ENCODE assay signal across 22 mouse cellular contexts in genomic region chr3:137472145-137472544, GRCm38 (mm10).
A peak's percentile ranks its signal among the peaks of the same experiment; 100 is the strongest.
DNase-seq lines count a peak whose midpoint lies in the region; ATAC-seq and TF ChIP-seq lines count a peak whose summit lies in the region.
"Had no signal": no experiment of that assay in that cellular context is flagged by ENCODE, and none has a peak within 500 bp of the region (broad histone marks: within the 10 kb centered on the region; RNA-seq: fewer than 3 reads in every experiment).

No protein-coding gene starts in this region.

- ATAC-seq in lung, postnatal 0 days = no peak
- peak; percentile 55 for ATAC-seq in midbrain, embryonic 11.5 days (ENCODE audit: low FRiP score)
- no peak for ATAC-seq in midbrain, embryonic 14.5 days (ENCODE audit: low FRiP score, low TSS enrichment)
- peak; percentile 65; the same call in 1 of the 2 replicates for ATAC-seq in midbrain, embryonic 12.5 days (ENCODE audit: low FRiP score, low read depth)
- ATAC-seq in midbrain, embryonic 15.5 days (replicated peaks) = no peak
- ATAC-seq: activated CD4-positive, CD25-positive, alpha-beta regulatory T cell, adult 4 months; CD4-positive, CD25-positive, alpha-beta regulatory T cell, adult 4 months; Patski had no signal

- H3K4me3 ChIP-seq in lung, postnatal 0 days (ENCODE audit: low read depth, low read length) = no peak overlapping the region
- no peak overlapping the region for H3K4me3 ChIP-seq in midbrain, embryonic 11.5 days (ENCODE audit: low read depth, low read length)
- H3K4me3 ChIP-seq in midbrain, embryonic 14.5 days (replicated peaks; ENCODE audit: low read depth, low read length) = no peak overlapping the region
- H3K4me3 ChIP-seq in midbrain, embryonic 12.5 days = no peak overlapping the region
- no peak overlapping the region for H3K4me3 ChIP-seq in midbrain, embryonic 15.5 days
- H3K4me3 ChIP-seq in embryonic fibroblast, embryonic 13.5 days (ENCODE audit: insufficient read depth, low read length) = no peak overlapping the region
- no peak overlapping the region for H3K4me3 ChIP-seq in heart, adult 2 months

- no peak overlapping the region for H3K27ac ChIP-seq in lung, postnatal 0 days (ENCODE audit: low read length)
- H3K27ac ChIP-seq in midbrain, embryonic 11.5 days (ENCODE audit: low read depth, low read length) = no peak overlapping the region
- H3K27ac ChIP-seq in midbrain, embryonic 14.5 days (replicated peaks; ENCODE audit: low read depth, low read length) = no peak overlapping the region
- no peak overlapping the region for H3K27ac ChIP-seq in midbrain, embryonic 12.5 days (replicated peaks)
- no peak overlapping the region for H3K27ac ChIP-seq in midbrain, embryonic 15.5 days
- H3K27ac ChIP-seq in embryonic fibroblast, embryonic 13.5 days (ENCODE audit: insufficient read depth, low read length) = peak overlapping the region; percentile 77
- H3K27ac ChIP-seq in heart, adult 2 months = no peak overlapping the region

- H3K79me2 ChIP-seq in heart, adult 2 months (replicated peaks; ENCODE audit: control insufficient read depth, insufficient read depth, low read length) = no peaks in the 10 kb centered on the region

- no peak overlapping the region for H3K9ac ChIP-seq in lung, postnatal 0 days (replicated peaks; ENCODE audit: low read depth)
- H3K9ac ChIP-seq in midbrain, embryonic 11.5 days (ENCODE audit: low read length) = no peak overlapping the region
- no peak overlapping the region for H3K9ac ChIP-seq in midbrain, embryonic 14.5 days (replicated peaks; ENCODE audit: low read length)
- H3K9ac ChIP-seq in midbrain, embryonic 12.5 days (replicated peaks) = no peak overlapping the region
- no peak overlapping the region for H3K9ac ChIP-seq in midbrain, embryonic 15.5 days
- no peak overlapping the region for H3K9ac ChIP-seq in heart, adult 2 months (ENCODE audit: low read depth, low read length)

- peak; percentile 3 for DNase-seq in lung, postnatal 0 days (ENCODE audit: low spot score)
- DNase-seq in lung, postnatal 14 days = no peak
- DNase-seq in midbrain, embryonic 11.5 days (ENCODE audit: low spot score, missing footprints) = no peak
- DNase-seq in midbrain, embryonic 14.5 days = no peak
- no peak for DNase-seq in heart, adult 2 months
- DNase-seq: adrenal gland, adult 2 months; adrenal gland, adult 8-10 months; adrenal gland, postnatal 10 days; adrenal gland, postnatal 14 days; adrenal gland, postnatal 25 days; adrenal gland, postnatal 36 days; B cell, adult 2 months; cerebellum, adult 11 months; cerebellum, adult 11-12 months had no signal

- H3K4me1 ChIP-seq in lung, postnatal 0 days (ENCODE audit: insufficient read depth, low read depth, low read length) = no peaks in the 10 kb centered on the region
- no peaks in the 10 kb centered on the region; the same call in 1 of the 2 replicates for H3K4me1 ChIP-seq in midbrain, embryonic 11.5 days (ENCODE audit: control insufficient read depth, insufficient read depth, low read length)
- no peaks in the 10 kb centered on the region for H3K4me1 ChIP-seq in midbrain, embryonic 14.5 days (ENCODE audit: control insufficient read depth, insufficient read depth, low read length)
- H3K4me1 ChIP-seq in midbrain, embryonic 12.5 days = no peaks in the 10 kb centered on the region
- H3K4me1 ChIP-seq in midbrain, embryonic 15.5 days = no peaks in the 10 kb centered on the region
- H3K4me1 ChIP-seq in embryonic fibroblast, embryonic 13.5 days (ENCODE audit: control insufficient read depth, insufficient read depth, low read length) = no peaks in the 10 kb centered on the region
- H3K4me1 ChIP-seq in heart, adult 2 months (ENCODE audit: control insufficient read depth, insufficient read depth, low read length) = no peaks in the 10 kb centered on the region

- H3K27me3 ChIP-seq in lung, postnatal 0 days (replicated peaks; ENCODE audit: insufficient read depth, low read length) = no peaks in the 10 kb centered on the region
- H3K27me3 ChIP-seq in midbrain, embryonic 11.5 days (ENCODE audit: control insufficient read depth, insufficient read depth, low read length) = no peaks in the 10 kb centered on the region
- H3K27me3 ChIP-seq in midbrain, embryonic 14.5 days (ENCODE audit: control insufficient read depth, insufficient read depth, low read length) = no peaks in the 10 kb centered on the region
- peaks cover 7% of the 10 kb centered on the region; the same call in 1 of the 2 replicates for H3K27me3 ChIP-seq in midbrain, embryonic 12.5 days
- no peaks in the 10 kb centered on the region for H3K27me3 ChIP-seq in midbrain, embryonic 15.5 days (replicated peaks)
- no peaks in the 10 kb centered on the region for H3K27me3 ChIP-seq in heart, adult 2 months (ENCODE audit: control insufficient read depth, insufficient read depth, low read length)
- H3K27me3 ChIP-seq: CH12.LX, Patski had no signal

- no peak for TF ChIP-seq CTCF in lung, postnatal 0 days (IDR thresholded peaks at IDR 0.05)
- TF ChIP-seq CTCF in embryonic fibroblast, embryonic 13.5 days (IDR thresholded peaks at IDR 0.05; ENCODE audit: borderline replicate concordance, insufficient read depth, low read length) = no peak
- no peak for TF ChIP-seq CTCF in heart, adult 2 months (IDR thresholded peaks at IDR 0.05)

- 92% methylated on average over 1 of the region's 1 CpGs for WGBS in lung, postnatal 0 days
- 47% methylated on average over 1 of the region's 1 CpGs for WGBS in midbrain, embryonic 11.5 days
- WGBS in midbrain, embryonic 14.5 days = 27% methylated on average over 1 of the region's 1 CpGs
- WGBS in midbrain, embryonic 12.5 days = 55% methylated on average over 1 of the region's 1 CpGs
- 57% methylated on average over 1 of the region's 1 CpGs for WGBS in midbrain, embryonic 15.5 days
- 67% methylated on average over 1 of the region's 1 CpGs for WGBS in heart, adult 2 months

- H3K4me2 ChIP-seq in lung, postnatal 0 days (replicated peaks; ENCODE audit: low read depth, low read length) = no peak overlapping the region
- H3K4me2 ChIP-seq in midbrain, embryonic 11.5 days = no peak overlapping the region
- no peak overlapping the region for H3K4me2 ChIP-seq in midbrain, embryonic 14.5 days (ENCODE audit: low read length)
- H3K4me2 ChIP-seq in midbrain, embryonic 12.5 days (replicated peaks) = no peak overlapping the region
- no peak overlapping the region for H3K4me2 ChIP-seq in midbrain, embryonic 15.5 days

- intact Hi-C loops in heart, adult 2 months (cut with DNase I) = no loop called here

- TF ChIP-seq EP300 in lung, postnatal 0 days (IDR thresholded peaks at IDR 0.05) = no peak
- TF ChIP-seq EP300 in heart, adult 2 months (IDR thresholded peaks at IDR 0.05; ENCODE audit: insufficient read depth, low read depth, low read length) = no peak

- H3K36me3 ChIP-seq in lung, postnatal 0 days (ENCODE audit: insufficient read depth, low read length) = no peaks in the 10 kb centered on the region
- no peaks in the 10 kb centered on the region for H3K36me3 ChIP-seq in midbrain, embryonic 11.5 days (ENCODE audit: control insufficient read depth, insufficient read depth, low read length)
- H3K36me3 ChIP-seq in midbrain, embryonic 14.5 days (ENCODE audit: control insufficient read depth, insufficient read depth, low read length) = no peaks in the 10 kb centered on the region
- H3K36me3 ChIP-seq in midbrain, embryonic 12.5 days = no peaks in the 10 kb centered on the region
- H3K36me3 ChIP-seq in midbrain, embryonic 15.5 days (replicated peaks) = no peaks in the 10 kb centered on the region
- H3K36me3 ChIP-seq in heart, adult 2 months (ENCODE audit: control insufficient read depth, insufficient read depth, low read length) = no peaks in the 10 kb centered on the region
- H3K36me3 ChIP-seq: G1E had no signal

- H3K9me3 ChIP-seq in lung, postnatal 0 days (ENCODE audit: low read length) = no peaks in the 10 kb centered on the region
- H3K9me3 ChIP-seq in midbrain, embryonic 11.5 days (ENCODE audit: control insufficient read depth, low read length) = no peaks in the 10 kb centered on the region
- no peaks in the 10 kb centered on the region for H3K9me3 ChIP-seq in midbrain, embryonic 14.5 days (ENCODE audit: control insufficient read depth, low read length)
- H3K9me3 ChIP-seq in midbrain, embryonic 12.5 days = no peaks in the 10 kb centered on the region
- H3K9me3 ChIP-seq in midbrain, embryonic 15.5 days = no peaks in the 10 kb centered on the region
- H3K9me3 ChIP-seq: G1E had no signal

- no peak for TF ChIP-seq POLR2A in embryonic fibroblast, embryonic 13.5 days (IDR thresholded peaks at IDR 0.05; ENCODE audit: low read depth, low read length)
- TF ChIP-seq POLR2A in heart, adult 2 months (IDR thresholded peaks at IDR 0.05; ENCODE audit: insufficient read depth, low read depth, low read length) = no peak

Comparison
In these comparisons a context has a peak if more than half of its experiments do, and no peak if none do; other contexts are left out.
1. ATAC-seq: peak in midbrain, embryonic 11.5 days (single experiment) and midbrain, embryonic 12.5 days (single experiment); none in lung, postnatal 0 days (single experiment), midbrain, embryonic 14.5 days (single experiment) and midbrain, embryonic 15.5 days (single experiment).